15 mouse cellular contexts compared by ENCODE assay signal in genomic region chr5:92796089-92796990, GRCm38 (mm10).
DNase-seq lines count a peak whose midpoint lies in the region; ATAC-seq lines count a peak whose summit lies in the region.
"Had no signal": no experiment of that assay in that cellular context is flagged by ENCODE, and none has a peak within 500 bp of the region (broad histone marks: within the 10 kb centered on the region; RNA-seq: fewer than 3 reads in every experiment).

No protein-coding gene starts in this region.

- H3K4me1 ChIP-seq in heart, embryonic 12.5 days (replicated peaks), result peaks cover 9% of the 10 kb centered on the region
- H3K4me1 ChIP-seq in midbrain, embryonic 10.5 days, result peaks cover 30% of the 10 kb centered on the region
- no peaks in the 10 kb centered on the region for H3K4me1 ChIP-seq in midbrain, embryonic 16.5 days (ENCODE audit: control insufficient read depth, insufficient read depth, low read length)
- H3K4me1 ChIP-seq: embryonic facial prominence, embryonic 12.5 days had no signal

- no peak for ATAC-seq in heart, embryonic 12.5 days (ENCODE audit: insufficient number of reproducible peaks, low FRiP score)
- ATAC-seq in midbrain, embryonic 16.5 days, result no peak
- ATAC-seq: CD4-positive, CD25-positive, alpha-beta regulatory T cell, adult 4 months; intestine, embryonic 15.5 days; lung, postnatal 0 days had no signal

- no peaks in the 10 kb centered on the region for H3K36me3 ChIP-seq in heart, embryonic 12.5 days
- H3K36me3 ChIP-seq in midbrain, embryonic 10.5 days, result peaks cover 18% of the 10 kb centered on the region
- no peaks in the 10 kb centered on the region for H3K36me3 ChIP-seq in midbrain, embryonic 16.5 days (ENCODE audit: control insufficient read depth, insufficient read depth, low read length)
- H3K36me3 ChIP-seq: embryonic facial prominence, embryonic 12.5 days; intestine, embryonic 15.5 days had no signal

- 36% methylated on average over 11 of the region's 11 CpGs for WGBS in heart, embryonic 12.5 days
- WGBS in midbrain, embryonic 10.5 days, result 26% methylated on average over 11 of the region's 11 CpGs
- 26% methylated on average over 11 of the region's 11 CpGs for WGBS in midbrain, embryonic 16.5 days

- H3K4me2 ChIP-seq in heart, embryonic 12.5 days, result no peak overlapping the region
- H3K4me2 ChIP-seq in midbrain, embryonic 16.5 days (ENCODE audit: low read length), result no peak overlapping the region
- H3K4me2 ChIP-seq: embryonic facial prominence, embryonic 12.5 days; intestine, embryonic 15.5 days; liver, embryonic 11.5 days; midbrain, embryonic 11.5 days had no signal

- H3K27ac ChIP-seq in heart, embryonic 12.5 days (ENCODE audit: poor library complexity, severe bottlenecking), result peak overlapping the region; percentile 56
- peak overlapping the region; percentile 71 for H3K27ac ChIP-seq in midbrain, embryonic 10.5 days (replicated peaks)
- no peak overlapping the region for H3K27ac ChIP-seq in midbrain, embryonic 16.5 days (ENCODE audit: low read length)
- H3K27ac ChIP-seq: embryonic facial prominence, embryonic 12.5 days; intestine, embryonic 15.5 days had no signal

- H3K27me3 ChIP-seq in heart, embryonic 12.5 days (replicated peaks), result no peaks in the 10 kb centered on the region
- H3K27me3 ChIP-seq in midbrain, embryonic 10.5 days (ENCODE audit: low read depth, poor library complexity, severe bottlenecking), result no peaks in the 10 kb centered on the region
- no peaks in the 10 kb centered on the region for H3K27me3 ChIP-seq in midbrain, embryonic 16.5 days (ENCODE audit: control insufficient read depth, insufficient read depth, low read depth, low read length)
- H3K27me3 ChIP-seq: embryonic facial prominence, embryonic 12.5 days; intestine, embryonic 15.5 days had no signal

- H3K4me3 ChIP-seq in heart, embryonic 12.5 days, result no peak overlapping the region
- H3K4me3 ChIP-seq in midbrain, embryonic 10.5 days, result no peak overlapping the region
- no peak overlapping the region for H3K4me3 ChIP-seq in midbrain, embryonic 16.5 days (ENCODE audit: low read depth, low read length)
- H3K4me3 ChIP-seq: embryonic facial prominence, embryonic 12.5 days; intestine, embryonic 15.5 days; myocyte had no signal

- DNase-seq in heart, adult 18-20 months, result no peak
- peak; percentile 32 for DNase-seq in midbrain, embryonic 10.5 days (ENCODE audit: low spot score)
- peak; percentile 60 for DNase-seq in kidney, adult 9 months
- DNase-seq in urinary bladder, postnatal 4 days (ENCODE audit: low spot score in 2 of 2), result no peak
- DNase-seq in MN1 (ENCODE audit: low spot score), result no peak
- DNase-seq: thymus, adult 2 months had no signal

- H3K9ac ChIP-seq in heart, embryonic 12.5 days, result no peak overlapping the region; the same call in 1 of the 2 replicates
- H3K9ac ChIP-seq in midbrain, embryonic 16.5 days (ENCODE audit: low read depth, low read length), result no peak overlapping the region
- H3K9ac ChIP-seq: embryonic facial prominence, embryonic 12.5 days; intestine, embryonic 15.5 days had no signal

- peaks cover 6% of the 10 kb centered on the region for H3K9me3 ChIP-seq in heart, embryonic 12.5 days (replicated peaks)
- peaks cover 6% of the 10 kb centered on the region; the same call in 1 of the 2 replicates for H3K9me3 ChIP-seq in midbrain, embryonic 10.5 days (replicated peaks)
- H3K9me3 ChIP-seq in midbrain, embryonic 16.5 days (replicated peaks; ENCODE audit: control insufficient read depth, low read length, poor library complexity, severe bottlenecking), result no peaks in the 10 kb centered on the region
- H3K9me3 ChIP-seq: embryonic facial prominence, embryonic 12.5 days; intestine, embryonic 15.5 days had no signal

Comparison
In these comparisons a context has a peak if more than half of its experiments do, and no peak if none do; other contexts are left out.
1. DNase-seq: peak in midbrain, embryonic 10.5 days (single experiment) and kidney, adult 9 months (single experiment); none in heart, adult 18-20 months (0 of 2), urinary bladder, postnatal 4 days (0 of 2) and MN1 (single experiment).